Mouse (Mus musculus): Measurements from ENCODE around the gene Ngrn. TPM values are rescaled to one million over a fixed set of nuclear protein-coding genes. Genes with fewer than 3 reads are reported as not detected.

Ngrn gene
- polyA plus RNA-seq, 1 experiment from 2014 or later = 52.2 TPM

- no peak overlapping the region for H3K9ac ChIP-seq
- no peak overlapping the region for H3K27ac ChIP-seq
- H3K4me2 ChIP-seq = no peak overlapping the region
- H3K27me3 ChIP-seq = no peaks in the 10 kb centered on the region
- no peak overlapping the region for H3K4me3 ChIP-seq
- H3K4me1 ChIP-seq = no peaks in the 10 kb centered on the region
- no peak for ATAC-seq (ENCODE audit: insufficient number of reproducible peaks, insufficient read depth, low FRiP score, low TSS enrichment, low read depth)
- 92% methylated on average over 5 of the region's 5 CpGs for WGBS
- H3K9me3 ChIP-seq = no peaks in the 10 kb centered on the region
- H3K36me3 ChIP-seq = peaks cover 74% of the 10 kb centered on the region
These were observed 23.4 kb downstream of the Ngrn start for GRCm38 (mm10) chr7:80284391-80284790.

- H3K4me1 ChIP-seq = no peaks in the 10 kb centered on the region
- H3K4me3 ChIP-seq = no peak overlapping the region
- H3K9ac ChIP-seq = no peak overlapping the region
- WGBS = 96% methylated on average over 6 of the region's 6 CpGs
- H3K9me3 ChIP-seq = no peaks in the 10 kb centered on the region
- H3K4me2 ChIP-seq = no peak overlapping the region
- ATAC-seq (ENCODE audit: insufficient number of reproducible peaks, insufficient read depth, low FRiP score, low TSS enrichment, low read depth) = no peak
- peaks cover 76% of the 10 kb centered on the region for H3K36me3 ChIP-seq
- no peaks in the 10 kb centered on the region for H3K27me3 ChIP-seq
- H3K27ac ChIP-seq = no peak overlapping the region
These were observed 24.7 kb downstream of the Ngrn start for GRCm38 (mm10) chr7:80285725-80286124.

- peaks cover 78% of the 10 kb centered on the region for H3K36me3 ChIP-seq
- no peaks in the 10 kb centered on the region for H3K27me3 ChIP-seq
- no peak overlapping the region for H3K27ac ChIP-seq
- no peak for ATAC-seq (ENCODE audit: insufficient number of reproducible peaks, insufficient read depth, low FRiP score, low TSS enrichment, low read depth)
- H3K9me3 ChIP-seq = no peaks in the 10 kb centered on the region
- H3K4me1 ChIP-seq = no peaks in the 10 kb centered on the region
- no peak overlapping the region for H3K9ac ChIP-seq
- no peak overlapping the region for H3K4me3 ChIP-seq
- no peak overlapping the region for H3K4me2 ChIP-seq
- WGBS = 73% methylated on average over 10 of the region's 10 CpGs
These were observed 26.7 kb downstream of the Ngrn start for GRCm38 (mm10) chr7:80287736-80288135.

GRCm38 (mm10) chr7:80294062-80294763, 33.2 kb downstream of the Ngrn start, which contains the start of gene Prc1:
Prc1 (plus strand) TSS chr7:80294450.
- H3K4me1 ChIP-seq = peaks cover 23% of the 10 kb centered on the region
- WGBS = under 1% methylated on average over 52 of the region's 52 CpGs
- ATAC-seq (ENCODE audit: insufficient number of reproducible peaks, insufficient read depth, low FRiP score, low TSS enrichment, low read depth) = peak; percentile 99
- H3K4me2 ChIP-seq = peak within 1 kb of the TSS; percentile 72
- H3K27ac ChIP-seq = peak within 1 kb of the TSS; percentile 88
- peak within 1 kb of the TSS; percentile 88 for H3K4me3 ChIP-seq
- H3K36me3 ChIP-seq = peaks cover 17% of the 10 kb centered on the region
- peak within 1 kb of the TSS; percentile 87 for H3K9ac ChIP-seq
- no peaks in the 10 kb centered on the region for H3K27me3 ChIP-seq
- no peaks in the 10 kb centered on the region for H3K9me3 ChIP-seq

GRCm38 (mm10) chr7:80294764-80295648, 34.0 kb downstream of the Ngrn start:
- H3K4me3 ChIP-seq = peak overlapping the region; percentile 88
- H3K4me1 ChIP-seq = peaks cover 23% of the 10 kb centered on the region
- H3K36me3 ChIP-seq = peaks cover 18% of the 10 kb centered on the region
- no peaks in the 10 kb centered on the region for H3K27me3 ChIP-seq
- H3K4me2 ChIP-seq = peak overlapping the region; percentile 72
- WGBS = 9% methylated on average over 37 of the region's 37 CpGs
- peak overlapping the region; percentile 87 for H3K9ac ChIP-seq
- peak; percentile 56 for ATAC-seq (ENCODE audit: insufficient number of reproducible peaks, insufficient read depth, low FRiP score, low TSS enrichment, low read depth)
- peak overlapping the region; percentile 88 for H3K27ac ChIP-seq
- H3K9me3 ChIP-seq = no peaks in the 10 kb centered on the region

- WGBS = 91% methylated on average over 6 of the region's 6 CpGs
- peak overlapping the region; percentile 72 for H3K4me2 ChIP-seq
- H3K4me3 ChIP-seq = no peak overlapping the region
These were observed 35.4 kb downstream of the Ngrn start for GRCm38 (mm10) chr7:80296462-80296861.

GRCm38 (mm10) chr7:80297041-80297440, 36.0 kb downstream of the Ngrn start:
- 84% methylated on average over 3 of the region's 3 CpGs for WGBS
- Histone ChIP-seq H3K4me1 (peaks cover 23% of the 10 kb centered on the region), H3K27ac (no peak overlapping the region), H3K4me3 (no peak overlapping the region), H3K9me3 (no peaks in the 10 kb centered on the region), H3K4me2 (no peak overlapping the region), H3K9ac (0 out of 2 replicates have a peak overlapping the region, but pooled peaks have one; percentile 27), H3K27me3 (no peaks in the 10 kb centered on the region), H3K36me3 (peaks cover 29% of the 10 kb centered on the region)
- no peak for ATAC-seq (ENCODE audit: insufficient number of reproducible peaks, insufficient read depth, low FRiP score, low TSS enrichment, low read depth)

More at GRCm38 (mm10) chr7:80296462-80296861, 35.4 kb downstream of the Ngrn start:
- Histone ChIP-seq H3K4me1 (peaks cover 23% of the 10 kb centered on the region), H3K9me3 (no peaks in the 10 kb centered on the region), H3K27me3 (no peaks in the 10 kb centered on the region), H3K36me3 (peaks cover 23% of the 10 kb centered on the region), H3K9ac (0 out of 2 replicates have a peak overlapping the region, but pooled peaks have one; percentile 11), H3K27ac (no peak overlapping the region)
- ATAC-seq (ENCODE audit: insufficient number of reproducible peaks, insufficient read depth, low FRiP score, low TSS enrichment, low read depth) = no peak

- H3K36me3 ChIP-seq = peaks cover 41% of the 10 kb centered on the region
- H3K4me1 ChIP-seq = peaks cover 23% of the 10 kb centered on the region
- no peak overlapping the region for H3K4me2 ChIP-seq
- no peak overlapping the region for H3K4me3 ChIP-seq
- 92% methylated on average over 4 of the region's 4 CpGs for WGBS
- no peak for ATAC-seq (ENCODE audit: insufficient number of reproducible peaks, insufficient read depth, low FRiP score, low TSS enrichment, low read depth)
- H3K9ac ChIP-seq = no peak overlapping the region
- H3K27me3 ChIP-seq = no peaks in the 10 kb centered on the region
- H3K9me3 ChIP-seq = no peaks in the 10 kb centered on the region
- H3K27ac ChIP-seq = no peak overlapping the region
These were observed 37.7 kb downstream of the Ngrn start for GRCm38 (mm10) chr7:80298754-80299153.

GRCm38 (mm10) chr7:80299568-80299967, 38.6 kb downstream of the Ngrn start:
- Histone ChIP-seq H3K27ac (no peak overlapping the region), H3K4me2 (no peak overlapping the region), H3K4me3 (no peak overlapping the region), H3K9me3 (no peaks in the 10 kb centered on the region), H3K36me3 (peaks cover 50% of the 10 kb centered on the region), H3K9ac (no peak overlapping the region), H3K27me3 (no peaks in the 10 kb centered on the region), H3K4me1 (peaks cover 23% of the 10 kb centered on the region)
- no peak for ATAC-seq (ENCODE audit: insufficient number of reproducible peaks, insufficient read depth, low FRiP score, low TSS enrichment, low read depth)
- 86% methylated on average over 3 of the region's 3 CpGs for WGBS

GRCm38 (mm10) chr7:80301522-80301921, 40.5 kb downstream of the Ngrn start:
- no peak for ATAC-seq (ENCODE audit: insufficient number of reproducible peaks, insufficient read depth, low FRiP score, low TSS enrichment, low read depth)
- WGBS = 89% methylated on average over 2 of the region's 2 CpGs
- H3K36me3 ChIP-seq = peaks cover 68% of the 10 kb centered on the region
- H3K27ac ChIP-seq = no peak overlapping the region
- no peak overlapping the region for H3K9ac ChIP-seq
- no peaks in the 10 kb centered on the region for H3K27me3 ChIP-seq
- no peak overlapping the region for H3K4me2 ChIP-seq
- no peaks in the 10 kb centered on the region for H3K9me3 ChIP-seq
- H3K4me1 ChIP-seq = peaks cover 15% of the 10 kb centered on the region
- no peak overlapping the region for H3K4me3 ChIP-seq

- Histone ChIP-seq H3K36me3 (peaks cover 94% of the 10 kb centered on the region), H3K4me3 (no peak overlapping the region), H3K4me1 (no peaks in the 10 kb centered on the region), H3K9ac (no peak overlapping the region), H3K27ac (no peak overlapping the region), H3K9me3 (no peaks in the 10 kb centered on the region), H3K27me3 (no peaks in the 10 kb centered on the region), H3K4me2 (no peak overlapping the region)
- 72% methylated on average over 3 of the region's 3 CpGs for whole genome bisulfite sequencing
- no peak for ATAC-seq (ENCODE audit: insufficient number of reproducible peaks, insufficient read depth, low FRiP score, low TSS enrichment, low read depth)
These were observed 46.8 kb downstream of the Ngrn start for GRCm38 (mm10) chr7:80307766-80308165.
